Mouse (Mus musculus) G1E (cell line): ENCODE measurements at regions not wholly inside any gene's neighbourhood (a gene's known extent, or its start where the extent isn't known, plus 50 kb on each side); places are given as distances from the start of the nearest gene placed in this dataset.

ENCODE experiments used
- CTCF ChIP-seq: IDR thresholded peaks from 2 replicates; pipeline ENCODE4 v1.5.1; 2012; ENCODE audit warnings: low read depth, low read length, inconsistent platforms, mixed read lengths
- GATA1 ChIP-seq: IDR thresholded peaks from 2 replicates; pipeline ENCODE4 v1.6.1; 2012; ENCODE audit warnings: borderline replicate concordance, low read length, inconsistent platforms, mixed read lengths
- POLR2AphosphoS5 ChIP-seq: IDR thresholded peaks from 2 replicates; pipeline ENCODE4 v1.6.1; 2012; ENCODE audit warnings: low read depth, low read length, inconsistent platforms; ENCODE audit not compliant: insufficient replicate concordance
- TAL1 ChIP-seq: conservative IDR thresholded peaks from 2 replicates; pipeline ENCODE4 v1.6.1; 2012; ENCODE audit warnings: low read depth, low read length, inconsistent platforms, mixed read lengths

DNA sequence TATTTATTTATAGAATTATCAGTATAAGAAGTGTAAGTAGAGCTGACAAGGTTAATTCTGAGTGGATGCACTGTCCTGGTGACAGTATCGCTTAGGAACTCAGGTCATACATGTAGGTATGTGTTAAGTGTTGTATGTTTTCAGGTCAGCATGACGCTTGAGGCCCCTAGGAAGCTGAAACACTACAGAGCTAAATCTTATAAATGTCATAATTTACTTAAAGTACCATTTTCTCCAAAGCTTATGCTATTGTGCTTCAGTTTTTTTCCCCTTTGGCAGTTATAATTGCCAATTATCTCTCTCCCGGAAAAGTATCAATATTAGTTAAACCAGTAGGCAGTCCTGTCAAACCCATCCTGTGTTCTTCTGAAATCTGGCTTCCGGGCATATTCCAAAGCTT, 110.3 kb downstream of the Alg10b start:
- TF ChIP-seq CTCF = no peak
- TF ChIP-seq TAL1 = no peak
- TF ChIP-seq GATA1 = no peak
- TF ChIP-seq POLR2AphosphoS5 = no peak
